Mouse (Mus musculus): ENCODE results near the gene Trhr2.

GRCm38 (mm10) chr8:122354157-122354556, 6.4 kb downstream of the Trhr2 start:
- TF ChIP-seq POLR2A (IDR thresholded peaks at IDR 0.05; ENCODE audit: borderline replicate concordance, extremely low read depth, low read depth, low read length) = no peak
- TF ChIP-seq CTCF (IDR thresholded peaks at IDR 0.05; ENCODE audit: insufficient read depth, low read length) = no peak
